Mouse (Mus musculus): Measurements from ENCODE around the gene Nexn. TPM values are rescaled to one million over a fixed set of nuclear protein-coding genes. Genes with fewer than 3 reads are reported as not detected.

The Nexn gene
- total and polyA plus RNA-seq, 2 experiments = 0.28 TPM; not detected in 1

GRCm38 (mm10) chr3:152210728-152211391 lies 55.3 kb downstream of the Nexn start:
- peak overlapping the region; percentile 92 for H3K27ac ChIP-seq (replicated peaks; ENCODE audit: insufficient read depth, low read depth, low read length)
- H3K79me2 ChIP-seq (ENCODE audit: control insufficient read depth, insufficient read depth, low read length) = peaks cover 27% of the 10 kb centered on the region
- H3K36me3 ChIP-seq (ENCODE audit: control insufficient read depth, insufficient read depth, low read length) = peaks cover 5% of the 10 kb centered on the region; the same call in 1 of the 2 replicates
- H3K4me3 ChIP-seq (ENCODE audit: insufficient read depth, low read depth, low read length) = peak overlapping the region; percentile 89
- no peak for TF ChIP-seq CTCF (IDR thresholded peaks at IDR 0.05; ENCODE audit: low read depth, low read length)
- TF ChIP-seq POLR2A (IDR thresholded peaks at IDR 0.05; ENCODE audit: extremely low read depth, insufficient read depth, low read length) = no peak
- 1% methylated on average over 66 of the region's 68 CpGs for WGBS
- H3K9ac ChIP-seq (ENCODE audit: low read depth, low read length) = peak overlapping the region; percentile 99
- peaks cover 17% of the 10 kb centered on the region for H3K4me1 ChIP-seq (ENCODE audit: control insufficient read depth, insufficient read depth, low read length)
- DNase-seq (ENCODE audit: extremely low read depth, low read depth, low spot score) = peak; percentile 53
- no peaks in the 10 kb centered on the region for H3K27me3 ChIP-seq (ENCODE audit: control insufficient read depth, insufficient read depth, low read length)

- no peak for TF ChIP-seq CTCF (IDR thresholded peaks at IDR 0.05; ENCODE audit: low read depth, low read length)
- TF ChIP-seq POLR2A (IDR thresholded peaks at IDR 0.05; ENCODE audit: extremely low read depth, insufficient read depth, low read length) = peak; percentile 95
- peak; percentile 92 for DNase-seq (ENCODE audit: extremely low read depth, low read depth, low spot score)
- H3K4me3 ChIP-seq (ENCODE audit: insufficient read depth, low read depth, low read length) = peak within 1 kb of the TSS; percentile 91
- peak within 1 kb of the TSS; percentile 99 for H3K9ac ChIP-seq (ENCODE audit: low read depth, low read length)
- H3K4me1 ChIP-seq (ENCODE audit: control insufficient read depth, insufficient read depth, low read length) = peaks cover 17% of the 10 kb centered on the region
- H3K27ac ChIP-seq (replicated peaks; ENCODE audit: insufficient read depth, low read depth, low read length) = peak within 1 kb of the TSS; percentile 98
- H3K79me2 ChIP-seq (ENCODE audit: control insufficient read depth, insufficient read depth, low read length) = peaks cover 27% of the 10 kb centered on the region
- H3K27me3 ChIP-seq (ENCODE audit: control insufficient read depth, insufficient read depth, low read length) = no peaks in the 10 kb centered on the region
- WGBS = under 1% methylated on average over 84 of the region's 85 CpGs
- peaks cover 2% of the 10 kb centered on the region; the same call in 1 of the 2 replicates for H3K36me3 ChIP-seq (ENCODE audit: control insufficient read depth, insufficient read depth, low read length)
These were observed 56.0 kb downstream of the Nexn start, which contains the start of the genes Dnajb4 and Fubp1 for GRCm38 (mm10) chr3:152209967-152210634. Gene Dnajb4 (minus strand): TSS chr3:152210302. Gene Fubp1 (plus strand): TSS chr3:152210422.

GRCm38 (mm10) chr3:152209177-152209966 lies 56.8 kb downstream of the Nexn start:
- Histone ChIP-seq H3K4me3 (ENCODE audit: insufficient read depth, low read depth, low read length) (peak overlapping the region; percentile 91), H3K79me2 (ENCODE audit: control insufficient read depth, insufficient read depth, low read length) (peaks cover 27% of the 10 kb centered on the region), H3K27me3 (ENCODE audit: control insufficient read depth, insufficient read depth, low read length) (no peaks in the 10 kb centered on the region), H3K9ac (ENCODE audit: low read depth, low read length) (peak overlapping the region; percentile 98), H3K4me1 (ENCODE audit: control insufficient read depth, insufficient read depth, low read length) (peaks cover 17% of the 10 kb centered on the region), H3K36me3 (ENCODE audit: control insufficient read depth, insufficient read depth, low read length) (no peaks in the 10 kb centered on the region), H3K27ac (replicated peaks; ENCODE audit: insufficient read depth, low read depth, low read length) (peak overlapping the region; percentile 98)
- 2% methylated on average over 25 of the region's 25 CpGs for WGBS
- peak; percentile 74 for DNase-seq (ENCODE audit: extremely low read depth, low read depth, low spot score)
- TF ChIP-seq CTCF (IDR thresholded peaks at IDR 0.05; ENCODE audit: low read depth, low read length) (no peak), POLR2A (IDR thresholded peaks at IDR 0.05; ENCODE audit: extremely low read depth, insufficient read depth, low read length) (no peak)

- Histone ChIP-seq H3K79me2 (ENCODE audit: control insufficient read depth, insufficient read depth, low read length) (peaks cover 27% of the 10 kb centered on the region), H3K27me3 (ENCODE audit: control insufficient read depth, insufficient read depth, low read length) (no peaks in the 10 kb centered on the region), H3K36me3 (ENCODE audit: control insufficient read depth, insufficient read depth, low read length) (no peaks in the 10 kb centered on the region), H3K4me3 (ENCODE audit: insufficient read depth, low read depth, low read length) (no peak overlapping the region; the same call in 1 of the 2 replicates), H3K27ac (replicated peaks; ENCODE audit: insufficient read depth, low read depth, low read length) (peak overlapping the region; percentile 35), H3K4me1 (ENCODE audit: control insufficient read depth, insufficient read depth, low read length) (peaks cover 15% of the 10 kb centered on the region), H3K9ac (ENCODE audit: low read depth, low read length) (no peak overlapping the region)
- WGBS = 56% methylated on average over 7 of the region's 7 CpGs
- peak; percentile 53 for DNase-seq (ENCODE audit: extremely low read depth, low read depth, low spot score)
- TF ChIP-seq POLR2A (IDR thresholded peaks at IDR 0.05; ENCODE audit: extremely low read depth, insufficient read depth, low read length) (no peak), CTCF (IDR thresholded peaks at IDR 0.05; ENCODE audit: low read depth, low read length) (no peak)
These were observed 57.9 kb downstream of the Nexn start for GRCm38 (mm10) chr3:152208096-152208885.

GRCm38 (mm10) chr3:152207156-152207555 lies 59.0 kb downstream of the Nexn start:
- peaks cover 21% of the 10 kb centered on the region for H3K79me2 ChIP-seq (ENCODE audit: control insufficient read depth, insufficient read depth, low read length)
- peaks cover 8% of the 10 kb centered on the region for H3K4me1 ChIP-seq (ENCODE audit: control insufficient read depth, insufficient read depth, low read length)
- no peaks in the 10 kb centered on the region for H3K27me3 ChIP-seq (ENCODE audit: control insufficient read depth, insufficient read depth, low read length)
- no peak overlapping the region for H3K9ac ChIP-seq (ENCODE audit: low read depth, low read length)
- TF ChIP-seq POLR2A (IDR thresholded peaks at IDR 0.05; ENCODE audit: extremely low read depth, insufficient read depth, low read length) (no peak), CTCF (IDR thresholded peaks at IDR 0.05; ENCODE audit: low read depth, low read length) (no peak)
- H3K4me3 ChIP-seq (ENCODE audit: insufficient read depth, low read depth, low read length) = no peak overlapping the region
- WGBS = 97% methylated on average over 4 of the region's 4 CpGs
- no peak for DNase-seq (ENCODE audit: extremely low read depth, low read depth, low spot score)
- H3K36me3 ChIP-seq (ENCODE audit: control insufficient read depth, insufficient read depth, low read length) = no peaks in the 10 kb centered on the region
- H3K27ac ChIP-seq (replicated peaks; ENCODE audit: insufficient read depth, low read depth, low read length) = no peak overlapping the region
